Mouse (Mus musculus): Measurements from ENCODE around the gene Mtmr2.

DNA sequence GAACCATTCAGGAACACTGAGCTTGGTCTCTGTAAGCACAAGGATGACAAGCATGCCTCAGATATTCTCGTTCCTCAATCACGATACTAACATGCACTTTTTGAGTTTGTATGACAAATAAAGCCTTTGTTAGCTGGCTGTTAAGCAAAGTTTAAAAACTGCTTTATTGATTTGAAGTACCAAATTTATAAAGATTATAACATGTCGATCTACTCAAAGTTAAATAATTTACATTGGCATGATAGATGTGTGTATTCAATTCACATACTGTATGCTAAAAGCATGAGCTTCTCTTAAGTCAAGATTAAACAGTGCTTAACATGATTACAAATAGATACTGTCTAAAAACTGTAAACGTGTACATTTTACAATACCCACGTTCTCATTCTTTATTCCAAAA is 59.4 kb downstream of the Mtmr2 start:
- TF ChIP-seq POLR2A (IDR thresholded peaks at IDR 0.05; ENCODE audit: insufficient read depth, low read depth, low read length) (no peak), CTCF (IDR thresholded peaks at IDR 0.05) (no peak)
